14 mouse cellular contexts compared by ENCODE assay signal in the genomic region with DNA sequence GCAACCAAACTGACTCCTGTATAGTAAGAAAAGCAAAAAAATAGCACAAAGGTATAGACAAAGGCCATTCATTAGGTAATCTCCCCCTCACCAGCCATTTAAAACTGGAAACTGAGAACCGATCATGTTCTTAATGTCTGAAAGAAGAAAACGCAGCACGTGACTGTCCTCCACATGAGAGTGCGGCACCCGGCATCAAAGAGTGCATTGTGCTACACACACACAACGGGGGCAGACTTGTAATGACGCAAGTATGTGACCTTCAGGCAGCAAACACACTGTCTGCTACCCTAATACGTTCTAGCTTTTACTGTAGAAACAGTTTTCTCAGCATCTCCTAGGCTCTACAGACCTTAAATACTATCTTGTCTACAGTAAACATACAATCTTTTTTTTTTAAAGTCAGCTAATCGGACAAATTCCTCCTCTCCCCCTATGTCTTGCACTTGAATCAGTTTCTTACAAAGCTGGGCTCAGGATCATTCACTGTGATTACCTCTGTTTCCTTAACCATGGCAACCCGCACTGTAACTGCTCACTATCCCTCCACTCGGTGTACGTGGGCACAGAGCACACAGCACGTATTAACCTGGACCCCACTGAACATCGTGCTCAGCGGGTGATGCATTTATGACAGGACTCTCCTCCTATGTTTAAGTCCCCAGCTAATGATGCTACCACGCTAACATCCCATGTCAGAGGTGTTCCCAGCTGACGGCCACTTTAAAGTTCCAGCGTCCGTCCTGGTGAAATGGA. TPM values are rescaled to one million over a fixed set of nuclear protein-coding genes. Genes with fewer than 3 reads are reported as not detected.
DNase-seq lines count a peak whose midpoint lies in the region; ATAC-seq lines count a peak whose summit lies in the region.
"Had no signal": no experiment of that assay in that cellular context is flagged by ENCODE, and none has a peak within 500 bp of the region (broad histone marks: within the 10 kb centered on the region; RNA-seq: fewer than 3 reads in every experiment).

No protein-coding gene starts in this region.

- 58% methylated on average over 19 of the region's 19 CpGs for WGBS in forebrain, embryonic 12.5 days
- 70% methylated on average over 19 of the region's 19 CpGs for WGBS in forebrain, embryonic 11.5 days
- 71% methylated on average over 19 of the region's 19 CpGs for WGBS in midbrain, embryonic 13.5 days
- WGBS in midbrain, embryonic 15.5 days: 71% methylated on average over 19 of the region's 19 CpGs
- 55% methylated on average over 19 of the region's 19 CpGs for WGBS in embryonic facial prominence, embryonic 11.5 days
- WGBS in limb, embryonic 10.5 days: 86% methylated on average over 19 of the region's 19 CpGs

- no peak overlapping the region for H3K4me3 ChIP-seq in forebrain, embryonic 12.5 days (replicated peaks)
- no peak overlapping the region for H3K4me3 ChIP-seq in forebrain, embryonic 11.5 days (ENCODE audit: low read depth, low read length)
- H3K4me3 ChIP-seq in midbrain, embryonic 13.5 days (replicated peaks): no peak overlapping the region
- no peak overlapping the region for H3K4me3 ChIP-seq in midbrain, embryonic 15.5 days
- no peak overlapping the region for H3K4me3 ChIP-seq in embryonic facial prominence, embryonic 11.5 days (ENCODE audit: low read depth, low read length)
- no peak overlapping the region for H3K4me3 ChIP-seq in limb, embryonic 10.5 days
- H3K4me3 ChIP-seq: heart, embryonic 12.5 days; midbrain, embryonic 12.5 days; neural tube, embryonic 12.5 days had no signal

- H3K4me2 ChIP-seq in forebrain, embryonic 12.5 days: peak overlapping the region; percentile 26
- no peak overlapping the region for H3K4me2 ChIP-seq in forebrain, embryonic 11.5 days (ENCODE audit: low read depth, low read length, severe bottlenecking)
- no peak overlapping the region; the same call in 1 of the 2 replicates for H3K4me2 ChIP-seq in midbrain, embryonic 13.5 days (replicated peaks)
- H3K4me2 ChIP-seq in midbrain, embryonic 15.5 days: no peak overlapping the region
- H3K4me2 ChIP-seq in embryonic facial prominence, embryonic 11.5 days (ENCODE audit: low read depth, low read length): no peak overlapping the region
- H3K4me2 ChIP-seq: heart, embryonic 12.5 days; midbrain, embryonic 12.5 days; neural tube, embryonic 12.5 days had no signal

- no peaks in the 10 kb centered on the region for H3K9me3 ChIP-seq in forebrain, embryonic 12.5 days
- H3K9me3 ChIP-seq in forebrain, embryonic 11.5 days (ENCODE audit: control insufficient read depth, low read length): no peaks in the 10 kb centered on the region
- H3K9me3 ChIP-seq in midbrain, embryonic 13.5 days: no peaks in the 10 kb centered on the region
- no peaks in the 10 kb centered on the region for H3K9me3 ChIP-seq in midbrain, embryonic 15.5 days
- no peaks in the 10 kb centered on the region for H3K9me3 ChIP-seq in embryonic facial prominence, embryonic 11.5 days (replicated peaks; ENCODE audit: control insufficient read depth, low read length)
- H3K9me3 ChIP-seq in limb, embryonic 10.5 days (replicated peaks): no peaks in the 10 kb centered on the region
- H3K9me3 ChIP-seq: heart, embryonic 12.5 days; midbrain, embryonic 12.5 days; neural tube, embryonic 12.5 days had no signal

- no peak overlapping the region for H3K27ac ChIP-seq in forebrain, embryonic 12.5 days
- no peak overlapping the region for H3K27ac ChIP-seq in forebrain, embryonic 11.5 days (ENCODE audit: low read depth, low read length)
- H3K27ac ChIP-seq in midbrain, embryonic 13.5 days: no peak overlapping the region
- no peak overlapping the region for H3K27ac ChIP-seq in midbrain, embryonic 15.5 days
- H3K27ac ChIP-seq in embryonic facial prominence, embryonic 11.5 days (replicated peaks; ENCODE audit: low read depth, low read length): no peak overlapping the region
- H3K27ac ChIP-seq in limb, embryonic 10.5 days: peak overlapping the region; percentile 64; the same call in 1 of the 2 replicates
- H3K27ac ChIP-seq: midbrain, embryonic 12.5 days; neural tube, embryonic 12.5 days; stomach, postnatal 0 days had no signal

- no peaks in the 10 kb centered on the region for H3K27me3 ChIP-seq in forebrain, embryonic 12.5 days
- no peaks in the 10 kb centered on the region for H3K27me3 ChIP-seq in forebrain, embryonic 11.5 days (ENCODE audit: control insufficient read depth, insufficient read depth, low read length)
- no peaks in the 10 kb centered on the region for H3K27me3 ChIP-seq in midbrain, embryonic 13.5 days
- H3K27me3 ChIP-seq in midbrain, embryonic 15.5 days (replicated peaks): no peaks in the 10 kb centered on the region
- H3K27me3 ChIP-seq in embryonic facial prominence, embryonic 11.5 days (ENCODE audit: control insufficient read depth, insufficient read depth, low read length): no peaks in the 10 kb centered on the region
- no peaks in the 10 kb centered on the region for H3K27me3 ChIP-seq in limb, embryonic 10.5 days (ENCODE audit: low read depth, poor library complexity, severe bottlenecking)
- H3K27me3 ChIP-seq: heart, embryonic 12.5 days; midbrain, embryonic 12.5 days; neural tube, embryonic 12.5 days had no signal

- no peaks in the 10 kb centered on the region for H3K36me3 ChIP-seq in forebrain, embryonic 12.5 days (replicated peaks)
- H3K36me3 ChIP-seq in forebrain, embryonic 11.5 days (ENCODE audit: control insufficient read depth, insufficient read depth, low read length): no peaks in the 10 kb centered on the region
- no peaks in the 10 kb centered on the region for H3K36me3 ChIP-seq in midbrain, embryonic 13.5 days
- no peaks in the 10 kb centered on the region for H3K36me3 ChIP-seq in midbrain, embryonic 15.5 days (replicated peaks)
- no peaks in the 10 kb centered on the region for H3K36me3 ChIP-seq in embryonic facial prominence, embryonic 11.5 days (replicated peaks; ENCODE audit: control insufficient read depth, insufficient read depth, low read depth, low read length)
- peaks cover 3% of the 10 kb centered on the region; the same call in 1 of the 2 replicates for H3K36me3 ChIP-seq in limb, embryonic 10.5 days
- H3K36me3 ChIP-seq: midbrain, embryonic 12.5 days; neural tube, embryonic 12.5 days had no signal

- no peak overlapping the region for H3K9ac ChIP-seq in forebrain, embryonic 12.5 days
- H3K9ac ChIP-seq in forebrain, embryonic 11.5 days (ENCODE audit: low read length): no peak overlapping the region
- no peak overlapping the region for H3K9ac ChIP-seq in midbrain, embryonic 13.5 days (replicated peaks)
- H3K9ac ChIP-seq in midbrain, embryonic 15.5 days: no peak overlapping the region
- no peak overlapping the region for H3K9ac ChIP-seq in embryonic facial prominence, embryonic 11.5 days (replicated peaks; ENCODE audit: low read length)
- H3K9ac ChIP-seq: heart, embryonic 12.5 days; neural tube, embryonic 12.5 days had no signal

- no peak for DNase-seq in forebrain, embryonic 11.5 days (ENCODE audit: low spot score)
- peak; percentile 61 for DNase-seq in embryonic facial prominence, embryonic 11.5 days (ENCODE audit: low spot score)
- no peak for DNase-seq in limb, embryonic 10.5 days (ENCODE audit: low spot score)
- no peak for DNase-seq in urinary bladder, postnatal 4 days (ENCODE audit: low spot score in 2 of 2)
- DNase-seq in T-cell, adult 2 months (ENCODE audit: low spot score): no peak
- DNase-seq: cerebellum, adult 11 months; kidney, postnatal 4 days had no signal

- ATAC-seq in forebrain, embryonic 12.5 days (ENCODE audit: low FRiP score): peak; percentile 79
- no peak; the same call in 1 of the 2 replicates for ATAC-seq in forebrain, embryonic 11.5 days (replicated peaks; ENCODE audit: low FRiP score)
- 0 out of 2 replicates have a peak, but pooled peaks have one; percentile 49 for ATAC-seq in midbrain, embryonic 13.5 days
- ATAC-seq in midbrain, embryonic 15.5 days (replicated peaks): no peak
- ATAC-seq in embryonic facial prominence, embryonic 11.5 days (replicated peaks; ENCODE audit: insufficient number of reproducible peaks, low FRiP score, low TSS enrichment, low read depth): no peak

- H3K4me1 ChIP-seq in forebrain, embryonic 12.5 days: peaks cover 23% of the 10 kb centered on the region
- H3K4me1 ChIP-seq in forebrain, embryonic 11.5 days (replicated peaks; ENCODE audit: control insufficient read depth, insufficient read depth, low read length): peaks cover 10% of the 10 kb centered on the region; the same call in 1 of the 2 replicates
- H3K4me1 ChIP-seq in midbrain, embryonic 13.5 days (replicated peaks): peaks cover 19% of the 10 kb centered on the region; the same call in 1 of the 2 replicates
- H3K4me1 ChIP-seq in midbrain, embryonic 15.5 days: peaks cover 4% of the 10 kb centered on the region; the same call in 1 of the 2 replicates
- H3K4me1 ChIP-seq in embryonic facial prominence, embryonic 11.5 days (ENCODE audit: control insufficient read depth, insufficient read depth, low read length): no peaks in the 10 kb centered on the region
- H3K4me1 ChIP-seq in limb, embryonic 10.5 days: peaks cover 40% of the 10 kb centered on the region

RNA-seq across cellular contexts. Expression of a gene that starts 55.2 kb away (rescaled TPM):
- 3.1 TPM in 2 replicates for polyA plus RNA-seq in forebrain, embryonic 12.5 days (2016; fragmentation: Nextera tagmentation; extraction: Ambion mirVana)
- 4.2 and 4.4 TPM in 2 replicates for polyA plus RNA-seq in forebrain, embryonic 11.5 days (2014; fragmentation: Nextera tagmentation; extraction: Ambion mirVana)
- 3.5 TPM in 2 replicates for polyA plus RNA-seq in midbrain, embryonic 13.5 days (2015; fragmentation: Nextera tagmentation; extraction: Ambion mirVana)
- polyA plus RNA-seq in midbrain, embryonic 15.5 days (2015; fragmentation: Nextera tagmentation; extraction: Ambion mirVana): 4.4 TPM in 2 replicates
- 5.0 and 5.4 TPM in 2 replicates for polyA plus RNA-seq in embryonic facial prominence, embryonic 11.5 days (2014; fragmentation: Nextera tagmentation; extraction: Ambion mirVana)
- polyA plus RNA-seq in limb, embryonic 10.5 days (2016; fragmentation: Nextera tagmentation; extraction: Ambion mirVana): 2.3 and 3.8 TPM in 2 replicates

Comparison
In these comparisons a context has a peak if more than half of its experiments do, and no peak if none do; other contexts are left out.
1. ATAC-seq: peak in forebrain, embryonic 12.5 days (single experiment) and midbrain, embryonic 13.5 days (single experiment); none in forebrain, embryonic 11.5 days (single experiment), midbrain, embryonic 15.5 days (single experiment) and embryonic facial prominence, embryonic 11.5 days (single experiment).